Mouse (Mus musculus): ENCODE results near the gene Ncor2.

Ncor2 gene

DNA sequence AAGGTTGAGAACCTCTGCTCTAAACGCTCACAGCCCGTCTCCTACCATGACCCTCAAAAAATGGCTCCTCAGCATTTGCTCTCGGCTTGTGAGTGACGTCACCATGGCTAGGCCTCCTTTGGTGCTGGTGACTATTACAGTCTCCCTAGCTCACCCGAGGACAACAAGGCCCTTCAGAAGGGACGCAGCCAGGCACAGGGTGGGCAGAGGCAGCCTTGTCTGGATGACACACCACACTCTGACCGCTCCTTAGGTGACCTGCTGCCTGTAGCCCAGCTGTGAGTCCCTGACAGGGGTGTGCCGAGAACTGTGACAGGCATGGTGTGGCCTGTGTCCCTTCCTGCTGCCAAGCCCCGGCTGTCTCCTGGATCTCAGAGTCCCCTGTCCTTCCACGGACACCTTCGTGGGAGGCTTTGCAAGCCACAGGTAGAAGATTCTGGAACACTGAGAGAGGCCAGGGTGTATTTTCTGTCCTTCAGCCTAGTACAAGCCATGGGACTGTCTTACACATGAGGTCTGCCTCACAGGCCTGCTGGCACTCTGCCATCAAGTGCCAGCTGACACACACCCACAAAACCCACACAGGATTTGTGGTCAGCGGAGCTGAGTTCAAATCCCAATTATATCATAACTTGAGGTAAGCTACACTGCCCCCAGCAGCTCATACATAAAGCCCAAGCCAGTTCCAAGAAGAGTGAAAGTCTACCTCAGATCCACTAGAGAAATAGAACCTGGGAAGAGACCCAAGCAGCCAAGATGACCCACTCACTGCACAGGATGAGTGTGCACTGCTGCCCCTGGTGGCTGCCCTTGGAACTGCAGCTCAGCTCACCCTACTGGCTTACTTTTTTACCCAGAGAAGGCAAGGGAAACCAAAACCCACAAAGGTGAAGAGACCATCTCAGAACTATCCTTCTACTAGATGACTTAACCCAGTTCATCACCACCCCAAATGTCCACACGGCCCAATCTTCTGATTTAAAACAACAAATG lies 112.2 kb downstream of the Ncor2 start:
- peak; percentile 85 for DNase-seq (ENCODE audit: low read depth, low spot score)

DNA sequence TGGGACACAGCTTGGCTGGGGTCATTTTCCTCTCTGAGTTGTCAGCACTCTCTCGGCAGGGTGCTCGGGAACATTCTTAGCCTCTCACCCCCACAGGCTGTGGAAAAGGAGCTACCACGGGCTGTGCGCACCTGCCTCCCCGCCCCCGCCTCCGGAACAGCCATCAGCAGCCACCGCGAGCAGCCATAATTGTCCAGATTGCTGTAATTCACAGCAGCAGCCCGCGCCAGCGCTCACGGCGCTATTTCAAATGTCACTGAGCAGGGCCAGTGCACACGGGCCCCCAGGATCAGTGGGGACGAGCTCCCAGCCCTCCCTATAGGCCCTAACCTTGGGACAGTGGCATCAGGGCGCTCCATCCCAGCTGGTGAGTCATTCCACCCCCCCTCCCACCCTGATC lies 116.0 kb downstream of the Ncor2 start:
- DNase-seq (ENCODE audit: low read depth, low spot score) = no peak

DNA sequence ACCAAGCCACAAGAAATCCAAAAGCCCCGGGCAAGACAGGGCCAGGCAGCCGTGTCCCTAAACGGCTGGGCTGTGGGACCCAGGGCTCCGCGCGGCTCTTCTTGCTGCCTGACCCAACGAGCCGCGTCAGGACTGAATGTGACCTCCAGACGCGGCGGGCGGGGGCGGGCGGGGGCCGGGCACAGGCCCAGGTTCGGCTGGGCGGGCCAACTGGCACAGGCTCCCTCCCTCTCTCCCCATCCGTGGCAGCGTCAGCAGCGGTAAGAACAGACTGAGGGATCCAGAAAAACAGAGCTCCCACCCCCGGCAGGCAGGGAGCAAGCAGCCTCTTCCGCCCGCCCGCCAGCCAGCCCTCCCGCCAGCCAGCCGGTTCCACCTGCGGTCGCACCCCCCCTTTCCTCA lies 120.8 kb downstream of the Ncor2 start:
- DNase-seq (ENCODE audit: low read depth, low spot score) = peak; percentile 35

DNA sequence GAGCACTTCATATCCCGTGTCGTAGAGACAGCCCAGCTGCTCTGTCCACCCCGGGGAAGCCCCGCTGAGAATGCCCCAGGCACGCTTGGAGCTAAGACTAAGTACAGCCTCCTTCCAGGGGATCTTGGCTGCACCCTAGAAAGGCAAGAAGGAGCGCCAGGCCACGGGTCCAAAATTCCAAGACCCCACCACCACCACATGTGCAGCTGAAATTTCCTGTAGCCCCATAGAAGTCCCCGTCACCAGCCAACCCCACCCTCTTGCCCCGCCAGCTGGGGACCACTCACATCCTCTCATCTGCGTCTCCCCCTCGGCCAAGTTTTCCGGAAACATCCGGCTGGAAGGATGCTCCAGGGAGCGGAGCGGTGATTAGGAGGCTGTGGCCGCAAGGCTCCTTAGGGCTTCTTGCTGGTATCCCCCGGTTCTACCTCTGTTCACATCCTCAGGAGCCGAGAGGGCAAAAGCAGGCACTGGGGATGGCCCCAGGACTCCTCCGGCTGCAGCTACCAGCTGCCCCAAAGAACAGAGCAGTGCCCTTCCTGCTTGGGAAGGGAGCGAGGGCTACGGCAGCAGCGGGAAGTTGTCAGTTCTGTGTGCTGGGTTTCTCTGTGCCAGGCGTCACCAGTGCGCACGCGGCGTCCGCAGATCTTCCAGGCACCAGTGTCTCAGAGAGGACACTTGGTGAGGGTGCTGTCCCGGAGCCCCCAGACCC lies 121.3 kb downstream of the Ncor2 start:
- DNase-seq (ENCODE audit: low read depth, low spot score) = peak; percentile 24

DNA sequence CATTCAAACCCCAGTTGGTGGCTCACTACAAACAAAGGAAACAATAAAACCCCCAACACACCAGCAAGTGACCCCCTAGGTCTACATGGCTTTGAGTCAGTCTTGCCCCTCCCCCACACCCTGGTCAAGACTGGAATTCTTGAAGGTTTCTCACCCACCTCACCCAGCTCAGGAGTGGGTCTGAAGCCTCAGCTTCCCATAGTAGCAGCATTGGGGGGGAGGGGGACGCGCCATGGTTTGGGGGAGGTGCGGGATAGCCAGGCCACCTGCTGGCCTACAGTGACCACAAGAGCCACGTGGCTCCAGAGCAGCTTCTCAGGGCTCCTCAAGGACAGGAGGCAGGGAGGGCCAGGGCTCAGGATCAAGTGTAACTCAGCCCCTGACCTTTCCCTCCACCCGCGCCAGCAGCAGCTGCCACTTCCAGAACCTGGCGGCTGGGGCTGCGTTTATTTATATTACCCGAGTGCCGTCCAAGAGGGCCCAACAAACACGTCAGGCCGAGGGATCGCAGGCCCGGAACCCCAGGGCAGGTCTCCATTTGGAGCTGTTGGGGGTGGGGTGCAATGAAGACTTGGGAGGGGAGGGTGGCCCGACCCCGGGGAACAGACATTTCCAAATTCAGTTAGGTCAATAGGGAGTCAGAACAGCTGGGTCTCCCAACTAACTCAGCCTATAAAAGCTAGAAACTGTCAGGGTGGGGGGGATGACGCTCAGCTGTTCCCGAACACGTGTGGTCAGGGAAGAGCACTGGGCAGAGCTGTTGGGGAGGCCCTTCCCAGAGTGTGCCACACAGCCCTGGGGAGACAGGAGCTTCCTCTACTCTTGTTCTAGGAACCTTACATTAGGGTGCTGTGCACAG lies 122.1 kb downstream of the Ncor2 start:
- DNase-seq (ENCODE audit: low read depth, low spot score) = no peak

DNA sequence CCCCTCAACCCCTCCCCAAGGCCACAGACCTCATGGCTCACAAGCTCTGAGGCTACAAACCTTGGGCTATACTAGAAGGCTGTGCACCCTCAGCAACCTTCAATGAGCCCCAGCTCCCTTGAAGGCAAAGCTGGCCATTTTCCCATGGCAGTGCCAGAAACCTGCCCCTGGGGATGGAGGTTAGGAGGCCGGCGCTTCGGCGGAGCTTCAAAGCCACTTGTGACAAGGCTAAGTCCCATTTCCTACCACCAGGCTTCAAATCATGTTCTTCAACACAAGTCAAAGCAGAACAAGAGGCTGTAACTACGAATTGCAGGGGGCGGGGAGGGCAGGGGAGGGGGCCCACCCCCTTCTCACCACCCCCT lies 122.7 kb downstream of the Ncor2 start:
- no peak for DNase-seq (ENCODE audit: low read depth, low spot score)

DNA sequence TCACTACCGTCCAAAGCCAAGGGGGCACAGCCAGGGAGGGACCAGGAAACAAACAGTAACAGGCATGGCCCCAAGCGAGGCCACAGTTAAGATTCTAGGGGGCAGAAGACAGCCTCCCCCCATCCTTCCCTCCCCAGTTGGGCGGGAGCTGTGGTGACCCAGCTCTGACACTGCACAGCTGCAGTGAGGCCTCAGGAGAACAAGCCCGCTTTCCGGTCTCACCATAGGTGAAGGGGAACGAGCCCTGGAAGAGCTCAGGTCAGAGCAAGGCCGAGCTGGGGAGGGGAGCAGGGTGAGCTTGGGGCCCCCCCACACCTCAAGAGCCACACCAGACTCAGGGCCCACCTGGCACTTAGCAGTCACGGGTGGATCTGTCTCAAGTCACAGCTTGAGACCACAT lies 123.1 kb downstream of the Ncor2 start:
- DNase-seq (ENCODE audit: low read depth, low spot score) = no peak

DNA sequence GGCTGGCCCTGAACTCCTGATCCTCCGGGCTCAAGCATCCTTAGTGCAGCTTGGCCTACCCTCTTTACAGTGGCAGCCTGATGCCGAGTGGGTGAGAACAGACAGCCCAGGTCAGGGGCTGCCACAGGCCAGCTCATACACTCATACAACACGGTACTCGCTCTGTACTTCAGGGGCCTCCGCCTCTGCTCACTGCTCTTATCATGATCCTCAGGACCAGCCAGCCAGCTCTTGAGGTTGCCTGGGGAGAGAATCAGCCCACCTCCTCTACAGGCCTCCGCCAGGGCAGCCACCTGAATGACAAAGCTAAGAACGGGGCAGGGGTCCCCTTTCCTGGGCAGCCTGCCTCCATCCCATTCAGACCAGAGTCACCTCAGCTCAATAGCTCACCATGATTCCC lies 125.4 kb downstream of the Ncor2 start:
- DNase-seq (ENCODE audit: low read depth, low spot score) = no peak

DNA sequence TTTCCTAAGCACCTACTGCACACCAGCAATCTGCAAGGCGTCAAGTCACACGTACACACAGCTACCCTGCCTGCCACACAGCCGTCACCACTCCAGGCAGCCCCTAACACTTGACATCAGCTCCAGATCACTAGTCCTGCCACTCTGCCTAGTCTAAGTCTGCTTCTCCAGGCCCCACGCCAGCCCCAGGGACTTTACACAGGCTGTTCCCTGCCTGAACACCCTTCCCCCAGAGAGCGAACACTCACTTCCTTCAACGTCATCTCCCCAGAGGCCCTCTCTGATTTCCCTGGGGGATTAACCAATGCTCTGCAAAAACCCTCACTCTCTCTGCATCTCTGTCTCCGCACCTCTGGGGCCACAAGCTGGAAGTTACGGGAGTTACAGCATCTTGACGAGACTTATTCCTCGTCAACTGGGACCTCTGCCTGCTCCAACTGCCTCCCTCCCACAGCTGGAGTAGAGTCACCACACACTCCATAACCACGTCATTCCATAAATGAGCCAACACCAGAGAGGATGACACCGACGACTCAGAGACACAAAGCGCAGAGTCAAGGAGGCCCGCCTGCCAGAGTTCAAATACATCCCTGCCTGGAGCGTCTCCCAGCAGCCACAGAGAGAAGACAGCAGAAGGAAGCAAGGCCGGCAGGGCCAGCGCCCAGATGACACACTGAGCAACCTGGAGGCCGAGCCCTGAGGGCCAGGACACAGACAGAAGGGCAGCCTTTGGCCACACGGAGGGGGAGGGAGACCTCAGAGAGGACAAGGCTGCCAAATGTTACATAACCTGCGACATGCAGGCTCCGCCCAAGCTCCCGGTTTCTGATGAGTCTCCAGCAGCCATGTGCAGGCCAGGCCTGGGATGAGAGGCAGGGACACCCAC lies 126.2 kb downstream of the Ncor2 start:
- DNase-seq (ENCODE audit: low read depth, low spot score) = peak; percentile 28

DNA sequence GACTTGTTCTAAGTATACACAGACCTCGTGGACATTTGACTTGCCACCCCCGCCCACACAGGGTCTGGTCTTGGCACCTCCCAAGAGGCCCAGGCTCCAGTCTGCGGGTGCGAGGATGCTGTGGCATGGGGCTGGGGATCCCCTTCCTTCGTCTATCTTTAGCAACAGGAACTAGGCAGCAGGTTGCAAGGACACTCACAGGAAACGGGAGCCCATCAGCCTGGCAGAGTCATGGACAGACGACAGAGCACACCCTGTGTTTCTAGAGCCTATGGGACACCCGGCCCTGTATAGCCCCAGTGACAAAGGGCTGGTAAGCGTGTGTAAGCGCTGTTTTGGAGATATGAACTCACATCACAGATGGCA lies 126.8 kb downstream of the Ncor2 start:
- peak; percentile 25 for DNase-seq (ENCODE audit: low read depth, low spot score)

DNA sequence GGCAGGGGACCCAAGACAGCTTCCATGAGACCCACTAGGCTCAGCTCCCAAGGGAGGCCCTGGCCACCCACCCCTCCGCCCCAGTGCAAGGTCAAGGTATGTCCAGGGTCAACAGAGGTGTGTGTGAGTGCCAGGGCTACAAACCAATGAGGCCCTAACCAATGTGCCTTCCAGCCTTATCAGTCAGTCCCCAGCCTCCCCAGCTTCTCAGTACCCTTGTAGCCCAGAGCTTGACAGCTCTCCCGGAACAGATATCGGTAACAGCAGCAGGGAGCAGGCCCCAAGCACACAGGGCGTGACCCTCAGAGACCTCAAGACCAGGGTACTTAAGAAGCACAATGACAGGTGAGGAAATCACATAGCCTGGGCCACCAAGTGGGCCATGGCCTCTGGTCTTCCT lies 129.5 kb downstream of the Ncor2 start:
- no peak for DNase-seq (ENCODE audit: low read depth, low spot score)

DNA sequence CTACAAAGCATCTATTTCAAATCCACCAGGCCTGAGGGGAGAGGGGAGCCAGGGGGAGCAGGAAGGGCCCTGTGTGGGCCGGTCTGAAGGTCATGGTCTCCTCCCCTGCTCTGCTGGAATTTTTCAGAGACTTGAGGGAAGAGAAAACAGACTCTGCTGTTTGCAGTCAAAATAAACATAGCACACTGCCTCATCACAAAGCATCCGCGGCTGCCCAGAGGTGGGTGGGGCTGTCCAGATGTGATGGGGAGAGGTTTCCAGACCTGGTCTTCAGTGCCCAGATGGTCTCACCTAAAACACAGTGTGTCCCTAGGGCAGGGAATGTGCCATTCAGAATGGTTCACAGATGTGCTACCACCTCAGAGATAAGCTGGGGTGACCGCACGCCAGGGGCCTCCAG lies 132.6 kb downstream of the Ncor2 start:
- no peak for DNase-seq (ENCODE audit: low read depth, low spot score)

DNA sequence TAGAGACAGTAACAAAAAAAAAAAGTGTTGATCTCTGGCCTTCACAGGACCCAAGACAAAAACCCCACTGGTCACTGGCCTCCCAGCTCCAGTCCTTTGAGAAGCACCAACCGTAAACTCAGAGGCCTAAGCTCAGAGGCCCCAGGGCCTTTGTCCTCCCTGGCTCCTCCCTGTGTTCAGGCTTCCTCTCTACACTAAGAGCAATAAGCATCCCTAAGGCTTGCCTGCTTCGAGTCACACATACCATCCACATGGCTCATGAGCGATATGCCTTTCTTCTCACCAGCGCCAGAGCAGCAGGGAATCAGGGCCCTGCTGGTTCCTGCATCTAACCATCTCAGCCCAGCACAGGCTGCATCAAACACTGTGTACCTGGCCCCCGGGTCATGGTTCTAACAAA lies 133.8 kb downstream of the Ncor2 start:
- no peak for DNase-seq (ENCODE audit: low read depth, low spot score)

DNA sequence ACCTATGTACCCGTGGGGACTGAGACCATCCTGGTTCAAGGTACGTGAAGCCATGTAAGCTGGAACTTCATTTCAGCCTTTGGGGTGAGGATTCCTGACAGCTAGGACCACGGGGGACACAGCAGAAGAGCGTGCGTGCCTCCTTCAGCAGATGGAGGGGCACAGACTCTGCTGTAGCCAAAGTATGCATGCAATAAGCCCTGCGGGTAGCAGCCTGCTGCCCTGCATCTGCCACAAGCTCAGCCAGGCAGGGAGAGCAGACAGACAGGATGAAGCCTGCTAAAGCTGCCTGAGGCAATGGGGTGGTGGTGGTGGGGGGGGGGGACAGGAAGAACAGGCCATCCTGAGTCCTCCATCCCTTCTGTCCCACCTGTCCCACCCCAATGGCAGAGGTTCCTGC lies 135.6 kb downstream of the Ncor2 start:
- no peak for DNase-seq (ENCODE audit: low read depth, low spot score)

DNA sequence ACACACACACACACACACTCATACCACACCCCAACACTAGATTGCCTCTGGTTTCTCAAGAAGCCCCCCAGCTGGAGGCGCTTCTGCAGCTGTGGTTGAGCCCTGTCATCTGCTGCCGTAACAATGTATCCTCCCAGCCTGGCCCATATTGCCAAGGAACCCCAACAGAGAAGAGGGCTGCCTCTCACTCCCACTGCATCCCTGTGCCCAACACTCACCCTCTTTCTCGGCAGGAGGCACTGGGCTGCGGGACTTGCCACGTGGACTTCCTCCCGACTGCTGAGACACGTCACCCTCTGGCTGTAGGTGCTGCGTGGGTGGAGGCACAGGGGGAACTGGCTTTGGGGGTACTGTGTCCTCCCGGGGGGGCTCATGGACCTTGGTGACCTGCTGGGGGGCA lies 137.4 kb downstream of the Ncor2 start:
- DNase-seq (ENCODE audit: low read depth, low spot score) = no peak

DNA sequence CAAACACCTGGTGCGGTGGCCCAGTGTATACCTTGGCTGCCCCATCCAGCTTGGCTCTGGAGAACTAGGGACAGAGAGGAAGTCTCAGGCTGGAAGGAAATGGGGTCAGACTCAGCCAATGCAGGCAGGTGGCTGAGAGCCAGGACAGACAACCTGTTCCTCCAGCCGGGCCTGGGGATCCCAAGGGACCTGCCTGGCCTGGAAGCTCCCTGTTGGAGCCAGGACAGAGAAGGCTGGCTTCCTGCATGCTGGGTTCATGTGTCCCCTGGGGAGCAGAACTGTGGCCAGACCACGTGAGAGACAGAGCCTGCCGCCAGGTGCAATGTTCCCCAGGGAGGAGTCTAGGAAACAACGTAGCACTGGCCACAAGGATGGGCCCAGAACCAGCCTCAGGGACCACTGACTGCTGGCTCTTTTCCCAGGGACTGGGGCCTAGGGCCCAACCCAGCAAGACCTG lies 138.9 kb downstream of the Ncor2 start:
- DNase-seq (ENCODE audit: low read depth, low spot score) = no peak

DNA sequence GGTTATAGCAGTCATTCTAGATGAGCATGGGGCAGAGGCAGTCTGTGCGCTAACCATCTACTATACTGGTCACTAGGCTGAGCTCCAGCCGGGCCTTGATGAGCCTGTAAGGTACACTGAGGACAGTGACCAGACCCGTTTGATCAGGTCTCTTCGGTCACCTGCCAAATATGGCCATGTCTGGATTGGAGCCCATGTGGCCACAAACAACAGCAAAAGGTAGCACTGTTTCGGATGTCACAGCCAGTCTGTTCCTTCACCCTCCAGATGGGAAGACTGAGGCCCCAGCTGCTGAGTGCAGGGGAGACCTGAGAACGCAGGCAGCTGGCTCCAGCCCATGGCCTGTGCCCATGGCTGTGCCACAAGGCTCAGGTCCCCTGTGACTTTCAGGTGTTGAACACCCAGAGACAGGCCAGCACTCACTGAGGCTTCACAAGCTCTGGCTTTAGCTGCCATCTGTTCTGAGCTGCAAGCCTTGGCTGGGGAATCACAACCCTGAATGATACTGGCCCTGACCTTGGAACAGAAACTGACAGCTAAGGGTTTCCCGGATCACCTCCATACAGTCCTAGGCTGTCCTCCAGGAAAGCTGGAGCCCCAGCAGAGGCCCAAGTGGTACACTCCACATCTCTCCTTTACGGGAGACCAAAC lies 139.5 kb downstream of the Ncor2 start:
- no peak for DNase-seq (ENCODE audit: low read depth, low spot score)

DNA sequence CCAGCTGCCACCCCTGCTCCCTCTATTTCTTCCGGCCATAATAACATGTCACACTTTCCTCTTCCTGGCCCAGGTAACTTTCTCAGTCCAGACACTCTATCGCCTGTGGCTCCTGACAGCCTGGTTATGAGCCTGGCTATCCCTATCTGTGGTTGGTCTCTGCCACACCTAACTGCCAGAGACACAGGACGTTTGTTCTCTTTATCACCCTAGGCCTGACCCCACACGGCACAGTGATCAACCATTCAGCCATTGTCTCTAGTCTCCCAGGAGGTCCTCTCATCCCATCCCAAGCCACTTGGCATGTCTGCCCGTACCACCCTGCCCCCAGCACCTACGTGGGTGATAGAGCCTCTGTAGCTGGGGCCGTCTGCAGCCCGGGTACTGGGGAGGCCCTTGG lies 142.5 kb downstream of the Ncor2 start:
- DNase-seq (ENCODE audit: low read depth, low spot score) = no peak

DNA sequence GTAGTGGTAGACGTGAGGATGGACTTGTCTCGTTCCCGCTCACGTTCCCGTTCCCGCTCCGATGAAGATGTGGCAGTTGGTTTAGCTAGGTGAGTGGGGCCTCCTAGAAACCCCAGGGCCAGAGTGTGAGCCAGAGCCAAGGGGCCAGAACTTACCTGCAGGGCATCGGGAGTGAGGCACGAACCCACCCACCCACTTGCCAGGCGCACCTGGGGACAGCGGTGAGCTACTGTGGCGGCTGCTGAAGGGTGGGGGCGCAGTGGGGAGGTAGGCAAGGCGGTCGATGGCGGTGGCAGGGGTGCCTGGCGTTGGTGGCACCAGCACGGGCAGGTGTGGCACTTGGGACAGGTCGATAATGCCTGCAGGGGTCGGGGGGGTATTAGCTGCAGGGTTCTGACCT lies 150.1 kb downstream of the Ncor2 start:
- DNase-seq (ENCODE audit: low read depth, low spot score) = no peak

DNA sequence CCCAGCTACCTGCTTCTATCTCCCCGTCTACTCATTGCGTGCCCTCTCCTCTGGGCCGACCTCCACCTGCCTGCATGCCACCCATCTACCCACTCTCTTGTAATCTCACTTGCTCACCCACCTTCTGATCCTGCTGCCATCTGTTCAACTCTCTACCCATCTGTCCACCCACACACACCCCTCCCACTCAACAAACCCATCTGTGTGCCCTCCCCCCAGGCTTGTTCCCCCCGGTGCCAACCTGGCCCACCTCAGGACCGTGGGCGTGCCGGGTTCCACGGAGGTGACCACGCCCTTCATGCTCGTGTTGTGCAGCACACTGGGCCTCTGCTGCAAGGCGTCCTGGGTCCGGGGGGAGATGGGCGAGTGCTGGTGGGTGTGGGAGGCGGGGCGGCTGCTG lies 150.6 kb downstream of the Ncor2 start:
- DNase-seq (ENCODE audit: low read depth, low spot score) = no peak

DNA sequence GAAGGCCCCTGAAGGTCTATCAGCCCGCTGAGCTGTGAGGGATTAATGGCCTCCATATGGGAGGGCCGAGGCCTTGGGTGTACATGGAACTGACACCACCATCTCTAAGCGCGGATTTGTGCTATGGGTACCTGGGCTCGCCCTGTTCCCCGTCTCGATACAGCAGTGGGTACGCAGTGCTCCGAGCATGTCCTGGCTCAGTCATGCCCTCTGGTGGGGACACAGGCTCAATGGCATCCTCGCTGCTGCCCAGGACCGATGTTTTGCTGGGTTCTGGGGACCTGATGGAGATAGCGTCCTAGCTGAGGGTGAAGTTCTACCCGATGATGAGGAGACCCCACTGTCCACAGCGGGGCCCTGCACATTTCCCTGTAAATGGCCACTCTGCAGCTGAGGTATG lies 155.0 kb downstream of the Ncor2 start:
- peak; percentile 45 for DNase-seq (ENCODE audit: low read depth, low spot score)

Measured in CD4-positive, CD25-positive, alpha-beta regulatory T cell, adult 2 months (primary cell).